Mouse (Mus musculus) embryonic facial prominence, embryonic 14.5 days (tissue): Measurements from ENCODE around the gene Tmem119. TPM values are rescaled to one million over a fixed set of nuclear protein-coding genes. Genes with fewer than 3 reads are reported as not detected.

ENCODE experiments used
- ATAC-seq: fragments of 200-750 bp; cut with Nextera tagmentation; 2 replicates; pipeline ENCODE4 v1.8.0; 2017; ENCODE audit warnings: low read depth, moderate number of reproducible peaks, moderate TSS enrichment
- DNase-seq: peaks from one replicate; pipeline ENCODE4 v3.0.0-alpha.2; 2015; ENCODE audit warnings: low spot score
- H3K27ac ChIP-seq: fragments of 300-500 bp; sonication (generic); replicated peaks from 2 replicates; pipeline ENCODE4 v1.5.1; 2014; ENCODE audit warnings: low read depth, mild to moderate bottlenecking, low read length, moderate library complexity
- H3K27me3 ChIP-seq: fragments of 300-500 bp; sonication (generic); replicated peaks from 2 replicates; pipeline ENCODE4 v1.6.1; 2014; ENCODE audit warnings: low read length; ENCODE audit not compliant: control insufficient read depth, insufficient read depth
- H3K36me3 ChIP-seq: fragments of 300-500 bp; sonication (generic); 2 replicates; pipeline ENCODE4 v1.6.1; 2014; ENCODE audit warnings: low read length, mixed read lengths; ENCODE audit not compliant: control insufficient read depth, insufficient read depth
- H3K4me1 ChIP-seq: fragments of 300-500 bp; sonication (generic); 2 replicates; pipeline ENCODE4 v1.6.1; 2014; ENCODE audit warnings: antibody characterized with exemption, low read length; ENCODE audit not compliant: control insufficient read depth, insufficient read depth
- H3K4me2 ChIP-seq: fragments of 300-500 bp; sonication (generic); 2 replicates; pipeline ENCODE4 v1.6.1; 2014; ENCODE audit warnings: low read depth, mild to moderate bottlenecking, low read length, moderate library complexity, mixed read lengths
- H3K4me3 ChIP-seq: fragments of 300-500 bp; sonication (generic); 2 replicates; pipeline ENCODE4 v1.5.1; 2014; ENCODE audit warnings: low read depth, mild to moderate bottlenecking, low read length
- H3K9ac ChIP-seq: fragments of 300-500 bp; sonication (generic); 2 replicates; pipeline ENCODE4 v1.6.1; 2014; ENCODE audit warnings: low read depth, mild to moderate bottlenecking, low read length, moderate library complexity, mixed read lengths
- H3K9me3 ChIP-seq: fragments of 300-500 bp; sonication (generic); 2 replicates; pipeline ENCODE4 v1.6.1; 2016; ENCODE audit warnings: low read length; ENCODE audit not compliant: control insufficient read depth
- WGBS: fragments of 180-500 bp; shearing (Covaris S2); extraction: QIAGEN DNeasy Blood & Tissue Kit; methylation state at CpG from one replicate; pipeline ENCODE4 v1.1.7; 2014; 5-methylcytosine and 5-hydroxymethylcytosine counted together
- polyA plus RNA-seq: library from polyadenylated mRNA; unstranded; fragments of >200 nt; fragmentation: Nextera tagmentation; extraction: Ambion mirVana; gene quantifications from 2 replicates; pipeline ENCODE4 v1.2.1, GENCODE M21; 2014

Gene Tmem119
- polyA plus RNA-seq, 1 experiment from 2014 or later: 109 TPM

- Histone ChIP-seq H3K4me3 (no peak overlapping the region), H3K4me2 (no peak overlapping the region), H3K9me3 (no peaks in the 10 kb centered on the region), H3K27me3 (no peaks in the 10 kb centered on the region), H3K27ac (no peak overlapping the region), H3K4me1 (no peaks in the 10 kb centered on the region), H3K36me3 (peaks cover 99% of the 10 kb centered on the region), H3K9ac (no peak overlapping the region)
- DNase-seq (no peak), ATAC-seq (no peak)
- 83% methylated on average over 15 of the region's 15 CpGs for WGBS
These were observed 44.8 kb downstream of the Tmem119 start for GRCm38 (mm10) chr5:113755347-113756030.

- Histone ChIP-seq H3K4me2 (no peak overlapping the region), H3K9ac (no peak overlapping the region), H3K4me3 (no peak overlapping the region), H3K36me3 (peaks cover 100% of the 10 kb centered on the region), H3K9me3 (no peaks in the 10 kb centered on the region), H3K4me1 (no peaks in the 10 kb centered on the region), H3K27me3 (no peaks in the 10 kb centered on the region), H3K27ac (no peak overlapping the region)
- no peak for ATAC-seq
- DNase-seq: no peak
- WGBS: 88% methylated on average over 9 of the region's 9 CpGs
These were observed 48.7 kb downstream of the Tmem119 start for GRCm38 (mm10) chr5:113751521-113752157.

GRCm38 (mm10) chr5:113748556-113749331 lies 51.6 kb downstream of the Tmem119 start:
- no peak overlapping the region for H3K4me3 ChIP-seq
- no peaks in the 10 kb centered on the region for H3K9me3 ChIP-seq
- no peak for ATAC-seq
- H3K4me1 ChIP-seq: no peaks in the 10 kb centered on the region
- no peaks in the 10 kb centered on the region for H3K27me3 ChIP-seq
- peaks cover 100% of the 10 kb centered on the region for H3K36me3 ChIP-seq
- H3K4me2 ChIP-seq: no peak overlapping the region
- DNase-seq: no peak
- H3K27ac ChIP-seq: no peak overlapping the region
- H3K9ac ChIP-seq: no peak overlapping the region
- WGBS: 97% methylated on average over 13 of the region's 13 CpGs

GRCm38 (mm10) chr5:113747629-113748028 lies 52.7 kb downstream of the Tmem119 start:
- H3K4me2 ChIP-seq: no peak overlapping the region
- H3K27me3 ChIP-seq: no peaks in the 10 kb centered on the region
- no peak overlapping the region for H3K27ac ChIP-seq
- DNase-seq (no peak), ATAC-seq (no peak)
- H3K9ac ChIP-seq: no peak overlapping the region
- no peaks in the 10 kb centered on the region for H3K9me3 ChIP-seq
- H3K4me1 ChIP-seq: no peaks in the 10 kb centered on the region
- H3K4me3 ChIP-seq: no peak overlapping the region
- WGBS: 96% methylated on average over 5 of the region's 5 CpGs
- peaks cover 100% of the 10 kb centered on the region for H3K36me3 ChIP-seq

Other genes with a start within 250 kb of the Tmem119 start
- gene Cmklr1, start 150.1 kb downstream of the Tmem119 start, polyA plus RNA-seq: 4.6 and 7.8 TPM in 2 replicates
- gene 1700069L16Rik, start 75.7 kb downstream of the Tmem119 start, polyA plus RNA-seq: not detected in 2 replicates
- gene Ficd, start 64.7 kb downstream of the Tmem119 start, polyA plus RNA-seq: 5.4 and 6.4 TPM in 2 replicates
- 37.2 and 39.3 TPM in 2 replicates for gene Sart3, start 28.0 kb downstream of the Tmem119 start, polyA plus RNA-seq
- gene Iscu, start 27.8 kb downstream of the Tmem119 start, polyA plus RNA-seq: 103 and 107 TPM in 2 replicates
- gene Selplg, start 32.1 kb upstream of the Tmem119 start, polyA plus RNA-seq: 4.9 and 5.2 TPM in 2 replicates
- 96.9 and 103 TPM in 2 replicates for gene Coro1c, start 108.2 kb upstream of the Tmem119 start, polyA plus RNA-seq
- gene Ssh1, start 193.4 kb upstream of the Tmem119 start, polyA plus RNA-seq: 16.5 and 17.1 TPM in 2 replicates
- gene Dao, start 203.2 kb upstream of the Tmem119 start, polyA plus RNA-seq: not detected in 2 replicates